Mouse (Mus musculus): Measurements from ENCODE around the gene Olfr147.
"Not testable (repeated sequence)": the region's sequence is repeated elsewhere in the genome, so short reads cannot be mapped to it uniquely, and the experiment has no call there.

Olfr147 gene

DNA sequence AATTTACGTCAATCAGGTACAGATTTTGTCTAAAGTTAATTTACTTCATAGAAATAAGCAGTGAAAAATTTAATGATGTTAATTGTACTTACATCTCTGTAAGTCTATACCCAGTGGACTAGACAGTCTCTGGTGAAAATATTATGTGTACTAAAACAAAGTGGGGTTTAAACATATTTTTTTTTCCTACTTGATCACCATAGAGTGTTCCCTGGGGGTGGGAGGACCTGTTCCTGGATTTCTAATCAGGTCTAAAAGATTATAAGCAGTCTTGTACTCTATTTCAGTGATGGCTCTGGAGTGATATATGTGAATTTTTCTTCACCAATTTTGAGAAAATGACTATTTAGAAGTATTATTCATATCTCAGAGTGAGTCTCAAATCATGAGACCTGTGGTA is at the start of gene Olfr147:
Olfr147 (plus strand) TSS at position 301 of the 400 bp plus-strand sequence.
- in situ Hi-C loops (cut with MseI, MboI): no loop called here

DNA sequence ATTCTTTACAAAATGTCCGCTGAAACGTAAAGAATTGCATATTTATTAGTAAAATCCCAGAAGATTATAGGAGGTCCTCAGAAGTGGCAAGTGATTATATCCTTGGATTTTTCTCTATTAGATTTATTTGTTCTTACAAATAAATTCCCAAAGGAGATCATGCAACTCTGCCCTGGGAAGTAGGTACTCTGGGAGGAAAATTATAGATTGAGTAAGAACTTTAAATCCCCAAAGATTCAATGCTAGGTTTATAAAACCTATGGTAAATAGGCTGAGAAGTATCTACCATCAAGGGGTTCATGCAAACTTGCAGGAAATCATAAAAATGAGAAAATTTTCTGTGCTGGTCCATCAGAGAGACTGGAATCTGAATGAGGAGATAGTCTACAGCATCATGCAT is 34.9 kb upstream of the Olfr147 start, which contains the start of gene Olfr250:
Olfr250 (plus strand) TSS at position 301 of the 400 bp plus-strand sequence.
- in situ Hi-C loops (cut with MseI, MboI): no loop called here

DNA sequence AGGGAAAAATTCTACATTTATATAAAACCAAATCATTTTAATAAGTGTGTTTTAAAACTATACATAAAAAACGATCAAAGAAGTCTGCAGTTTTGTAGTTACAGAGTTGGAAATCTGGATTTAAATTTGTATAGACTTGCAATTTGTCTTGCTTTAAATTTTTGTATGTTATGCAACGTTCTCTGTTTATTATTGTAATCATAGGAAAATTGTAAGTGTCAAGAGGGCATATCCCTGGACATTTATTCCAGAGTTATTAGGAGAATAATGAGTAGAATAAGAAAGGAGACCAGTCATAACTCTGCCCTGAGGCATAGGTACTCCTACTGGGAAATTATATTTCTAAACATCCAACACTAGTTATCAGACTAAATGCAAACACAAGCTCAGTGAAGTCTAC is 24.7 kb upstream of the Olfr147 start, which contains the start of gene Olfr251:
Olfr251 (plus strand) TSS at position 301 of the 400 bp plus-strand sequence.
- in situ Hi-C loops (cut with MseI, MboI): no loop called here

DNA sequence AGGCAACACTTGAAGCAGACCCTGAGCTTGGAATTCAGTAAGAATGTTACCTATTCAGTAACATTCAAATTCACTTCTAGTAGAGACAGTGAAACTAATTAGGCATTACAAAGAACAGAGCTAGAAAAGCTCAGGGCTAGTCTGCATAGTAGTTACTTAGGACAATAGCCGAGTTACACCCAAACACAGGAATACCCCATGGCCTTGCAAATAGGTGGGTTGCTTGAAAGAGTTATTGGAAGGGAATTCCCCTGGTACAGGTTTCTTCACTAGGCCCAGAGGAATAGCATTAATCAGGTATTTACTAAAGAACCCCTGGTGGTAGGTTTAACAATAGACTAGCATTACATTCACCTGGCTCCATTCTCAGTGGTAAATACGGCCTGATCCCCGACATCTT is 6.0 kb downstream of the Olfr147 start:
- in situ Hi-C loops (cut with MseI, MboI): not testable (repeated sequence)

DNA sequence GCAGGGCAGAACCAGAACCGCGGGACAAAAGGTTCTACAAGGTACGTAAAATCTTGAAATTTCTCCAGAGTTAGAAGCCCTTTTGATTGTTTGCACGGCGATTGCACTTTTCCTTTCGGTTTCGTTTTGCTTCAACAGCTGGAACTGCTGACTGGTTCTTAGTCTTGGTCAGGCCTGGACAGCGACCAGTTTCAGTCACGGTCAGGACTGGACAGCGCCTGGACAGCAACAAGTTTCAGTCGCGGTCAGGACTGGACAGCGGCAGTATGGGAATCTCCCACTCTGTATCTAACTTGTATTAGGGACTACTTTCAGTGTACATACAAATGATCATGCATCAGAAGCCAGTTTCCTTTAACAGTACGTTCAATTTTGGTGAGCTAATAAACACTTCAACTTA is 12.0 kb downstream of the Olfr147 start:
- in situ Hi-C loops (cut with MseI, MboI): not testable (repeated sequence)

DNA sequence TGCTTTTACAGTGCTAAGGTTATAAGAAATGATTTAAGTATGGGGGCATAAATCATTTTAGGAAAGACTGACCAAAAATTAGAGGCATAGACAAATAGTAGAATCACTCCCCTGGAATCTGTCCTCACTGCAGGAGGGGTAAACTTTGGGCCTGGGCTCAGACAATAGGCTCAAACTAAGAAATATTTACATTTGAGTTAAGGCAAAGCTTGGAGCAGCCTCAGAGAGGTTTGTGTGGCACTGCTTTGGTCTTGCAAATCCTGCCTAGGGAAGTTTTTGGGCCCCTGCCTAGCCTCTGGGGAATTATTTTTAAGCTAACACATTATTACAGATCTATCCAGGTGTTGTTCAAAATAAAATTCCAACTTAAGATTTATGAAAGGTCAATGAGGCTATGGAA is 22.3 kb downstream of the Olfr147 start:
- in situ Hi-C loops (cut with MseI, MboI): no loop called here

DNA sequence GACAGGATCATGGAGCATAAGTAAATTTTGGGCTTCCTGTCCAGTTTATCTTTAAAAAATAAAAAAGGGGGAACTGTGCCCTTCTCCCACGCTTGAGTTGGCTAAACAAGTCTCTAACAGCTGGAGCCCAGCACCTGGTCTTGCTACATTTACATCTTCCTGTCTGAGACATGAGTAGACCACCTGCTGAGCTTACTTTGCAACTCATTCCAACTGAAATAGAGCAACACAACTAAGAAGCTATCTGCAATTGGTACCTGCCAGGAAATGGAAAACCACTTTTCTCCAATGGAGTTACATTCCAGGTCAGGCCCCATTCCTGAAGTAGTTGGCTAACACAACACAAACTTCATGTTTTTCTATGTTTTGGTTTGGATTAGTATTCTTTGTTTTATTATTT is 25.5 kb downstream of the Olfr147 start:
- in situ Hi-C loops (cut with MseI, MboI): no loop called here

DNA sequence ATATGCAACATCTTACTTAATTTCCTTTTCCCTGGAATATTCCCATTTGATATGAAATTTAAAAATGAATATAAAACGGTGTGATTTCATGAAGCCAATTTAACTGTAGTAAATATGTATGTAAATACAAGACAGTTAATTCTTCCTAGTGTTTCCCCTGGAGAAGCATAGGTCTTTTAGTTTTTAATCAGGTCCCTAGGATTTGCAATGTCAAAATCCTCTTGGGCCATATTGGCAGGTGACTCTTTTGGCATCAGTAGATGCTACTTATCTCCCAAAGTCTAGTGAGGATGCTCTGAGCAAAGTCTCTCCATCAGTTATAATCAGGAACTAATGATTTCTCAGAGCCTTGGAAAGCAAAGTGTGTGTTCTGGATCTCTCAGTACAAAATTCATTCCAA is 27.7 kb downstream of the Olfr147 start, which contains the start of gene Olfr901:
Olfr901 (plus strand) TSS at position 301 of the 400 bp plus-strand sequence.
- in situ Hi-C loops (cut with MseI, MboI): no loop called here

DNA sequence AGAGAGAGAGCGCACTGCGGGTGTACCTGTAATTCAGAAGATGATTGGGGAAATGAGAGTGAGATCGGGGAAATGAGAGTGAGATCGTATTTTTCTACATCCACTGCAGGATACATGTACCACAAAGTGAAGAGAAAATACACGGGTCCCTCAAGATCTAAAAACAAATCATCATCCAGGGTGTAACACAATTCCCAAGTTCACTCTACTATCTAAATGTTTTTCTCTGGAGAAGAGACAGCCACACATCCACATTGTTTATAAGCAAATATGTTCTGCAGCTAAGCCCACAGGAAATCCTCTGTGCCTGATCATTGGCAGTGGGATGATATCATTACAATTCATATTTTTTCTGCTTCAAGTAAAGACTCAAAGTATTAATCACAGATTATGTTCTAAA is 45.9 kb downstream of the Olfr147 start, which contains the start of gene Olfr902:
Olfr902 (plus strand) TSS at position 301 of the 400 bp plus-strand sequence.
- in situ Hi-C loops (cut with MseI, MboI): no loop called here

All from mouse trophoblast stem cell (cell line).